Mouse (Mus musculus) MEL (cell line): ENCODE measurements around the gene Tnfrsf13b. TPM values are rescaled to one million over a fixed set of nuclear protein-coding genes. Genes with fewer than 3 reads are reported as not detected.

Experiments
- DNase-seq: peaks from one replicate; pipeline ENCODE4 v3.0.0; 2011; ENCODE audit warnings: low read depth, low spot score
- H3K27ac ChIP-seq: 2 replicates; pipeline ENCODE4 v1.5.1; 2012; ENCODE audit warnings: low read depth, mild to moderate bottlenecking, control low read depth, low read length, moderate library complexity; ENCODE audit not compliant: control insufficient read depth
- H3K27me3 ChIP-seq, 2 experiments: fragments of 150-350 bp in 1 of 2; sonication (generic) in 1 of 2; 2 replicates each; pipeline ENCODE4 v1.6.1; 2012; ENCODE audit warnings: low read length in 2 of 2, mild to moderate bottlenecking in 2 of 2, improper control_type of control experiment in 1 of 2, moderate library complexity in 1 of 2; ENCODE audit not compliant: insufficient read depth in 2 of 2, control insufficient read depth in 1 of 2
- H3K36me3 ChIP-seq, 2 experiments: 2 replicates each; pipeline ENCODE4 v1.6.1; 2012 to 2014; ENCODE audit warnings: low read length in 2 of 2, improper control_type of control experiment in 1 of 2, inconsistent platforms in 1 of 2, mild to moderate bottlenecking in 1 of 2; ENCODE audit not compliant: insufficient read depth in 2 of 2, control insufficient read depth in 1 of 2
- H3K4me1 ChIP-seq, 2 experiments: fragments of 150-350 bp in 1 of 2; sonication (generic) in 1 of 2; 2 replicates each; pipeline ENCODE4 v1.6.1; 2012; ENCODE audit warnings: low read length in 2 of 2, improper control_type of control experiment in 1 of 2, mild to moderate bottlenecking in 1 of 2; ENCODE audit not compliant: insufficient read depth in 2 of 2, control insufficient read depth in 1 of 2
- H3K4me3 ChIP-seq, 2 experiments: fragments of 150-350 bp in 1 of 2; sonication (generic) in 1 of 2; 2 replicates each; pipeline ENCODE4 v1.5.1; 2012; ENCODE audit warnings: low read depth in 2 of 2, low read length in 2 of 2, mild to moderate bottlenecking in 2 of 2, moderate library complexity in 2 of 2, control low read depth in 1 of 2, improper control_type of control experiment in 1 of 2; ENCODE audit not compliant: control insufficient read depth in 1 of 2, insufficient read depth in 1 of 2
- H3K79me2 ChIP-seq: 2 replicates; pipeline ENCODE4 v1.6.1; 2012; ENCODE audit warnings: mild to moderate bottlenecking, low read length, moderate library complexity; ENCODE audit not compliant: control insufficient read depth, poor library complexity, insufficient read depth
- H3K9ac ChIP-seq: 2 replicates; pipeline ENCODE4 v1.6.1; 2012; ENCODE audit warnings: low read depth, mild to moderate bottlenecking, control low read depth, low read length, moderate library complexity; ENCODE audit not compliant: control insufficient read depth, poor library complexity, severe bottlenecking
- H3K9me3 ChIP-seq: fragments of 150-350 bp; sonication (generic); replicated peaks from 2 replicates; pipeline ENCODE4 v1.6.1; 2012; ENCODE audit warnings: mild to moderate bottlenecking, low read length, improper control_type of control experiment, moderate library complexity; ENCODE audit not compliant: insufficient read depth
- CHD1 ChIP-seq: IDR thresholded peaks from 2 replicates; pipeline ENCODE4 v1.6.1; 2012; ENCODE audit warnings: low read depth, mild to moderate bottlenecking, inconsistent platforms, low read length, improper control_type of control experiment
- CTCF ChIP-seq, 3 experiments: IDR thresholded peaks in 2 of 3; conservative IDR thresholded peaks in 1 of 3; 2 replicates each; pipeline ENCODE4 v1.5.1; 2011 to 2012; ENCODE audit warnings: low read length in 3 of 3, low read depth in 2 of 3, mild to moderate bottlenecking in 2 of 3, improper control_type of control experiment in 1 of 3, inconsistent platforms in 1 of 3, mixed read lengths in 1 of 3, moderate library complexity in 1 of 3; ENCODE audit not compliant: control insufficient read depth in 1 of 3, insufficient read depth in 1 of 3, poor library complexity in 1 of 3, severe bottlenecking in 1 of 3
- E2F4 ChIP-seq: IDR thresholded peaks from 2 replicates; pipeline ENCODE4 v1.6.1; 2011; ENCODE audit warnings: low read depth, low read length, improper control_type of control experiment, borderline replicate concordance
- ELF1 ChIP-seq: IDR thresholded peaks from 2 replicates; pipeline ENCODE4 v1.6.1; 2014; ENCODE audit warnings: low read depth, mild to moderate bottlenecking, inconsistent platforms, low read length, improper control_type of control experiment, moderate library complexity
- EP300 ChIP-seq, 2 experiments: IDR thresholded peaks; 2 replicates each; pipeline ENCODE4 v1.6.1; 2011; ENCODE audit warnings: improper control_type of control experiment in 2 of 2, low read length in 2 of 2, low read depth in 1 of 2, mild to moderate bottlenecking in 1 of 2
- HCFC1 ChIP-seq: IDR thresholded peaks from 2 replicates; pipeline ENCODE4 v1.6.1; 2012; ENCODE audit warnings: low read depth, mild to moderate bottlenecking, inconsistent platforms, low read length, improper control_type of control experiment, moderate library complexity
- JUND ChIP-seq: IDR thresholded peaks from 2 replicates; pipeline ENCODE4 v1.6.1; 2011; ENCODE audit warnings: low read depth, mild to moderate bottlenecking, improper control_type of control experiment, low read length
- KAT2A ChIP-seq: conservative IDR thresholded peaks from 2 replicates; pipeline ENCODE4 v1.6.1; 2012; ENCODE audit warnings: low read depth, low read length, improper control_type of control experiment, inconsistent platforms
- MAFK ChIP-seq: IDR thresholded peaks from 2 replicates; pipeline ENCODE4 v1.6.1; 2011; ENCODE audit warnings: low read depth, mild to moderate bottlenecking, low read length, improper control_type of control experiment, borderline replicate concordance
- MAX ChIP-seq: IDR thresholded peaks from 2 replicates; pipeline ENCODE4 v1.6.1; 2011; ENCODE audit warnings: low read length, improper control_type of control experiment
- MEF2A ChIP-seq: IDR thresholded peaks from 2 replicates; pipeline ENCODE4 v1.6.1; 2014; ENCODE audit warnings: low read depth, mild to moderate bottlenecking, inconsistent platforms, low read length, improper control_type of control experiment; ENCODE audit not compliant: poor library complexity, insufficient replicate concordance, severe bottlenecking; ENCODE audit errors: extremely low read depth
- MXI1 ChIP-seq: IDR thresholded peaks from 2 replicates; pipeline ENCODE4 v1.6.1; 2011; ENCODE audit warnings: mild to moderate bottlenecking, low read depth, low read length, improper control_type of control experiment
- MYB ChIP-seq: IDR thresholded peaks from 2 replicates; pipeline ENCODE4 v1.6.1; 2011; ENCODE audit warnings: mild to moderate bottlenecking, low read depth, low read length, improper control_type of control experiment
- NRF1 ChIP-seq: IDR thresholded peaks from 2 replicates; pipeline ENCODE4 v1.6.1; 2014; ENCODE audit warnings: low read depth, mild to moderate bottlenecking, inconsistent platforms, low read length, improper control_type of control experiment, moderate library complexity; ENCODE audit not compliant: poor library complexity, insufficient read depth, severe bottlenecking
- POLR2A ChIP-seq, 2 experiments: IDR thresholded peaks; 2 replicates each; pipeline ENCODE4 v1.6.1; 2011 to 2012; ENCODE audit warnings: low read length in 2 of 2, mild to moderate bottlenecking in 2 of 2, control low read depth in 1 of 2, improper control_type of control experiment in 1 of 2, low read depth in 1 of 2, moderate library complexity in 1 of 2; ENCODE audit not compliant: control insufficient read depth in 1 of 2, insufficient read depth in 1 of 2, poor library complexity in 1 of 2
- RCOR1 ChIP-seq: IDR thresholded peaks from 2 replicates; pipeline ENCODE4 v1.6.1; 2012; ENCODE audit warnings: low read depth, mild to moderate bottlenecking, inconsistent platforms, low read length, improper control_type of control experiment
- SIN3A ChIP-seq: IDR thresholded peaks from 2 replicates; pipeline ENCODE4 v1.6.1; 2012; ENCODE audit warnings: low read length, improper control_type of control experiment, inconsistent platforms
- SMC3 ChIP-seq: IDR thresholded peaks from 2 replicates; pipeline ENCODE4 v1.6.1; 2011; ENCODE audit warnings: low read depth, low read length, improper control_type of control experiment
- TBP ChIP-seq: IDR thresholded peaks from 2 replicates; pipeline ENCODE4 v1.8.0; 2011; ENCODE audit warnings: low read depth, low read length, improper control_type of control experiment
- UBTF ChIP-seq: IDR thresholded peaks from 2 replicates; pipeline ENCODE4 v1.6.1; 2012; ENCODE audit warnings: low read depth, mild to moderate bottlenecking, inconsistent platforms, low read length, improper control_type of control experiment, moderate library complexity, borderline replicate concordance; ENCODE audit not compliant: insufficient read depth
- USF1 ChIP-seq: IDR thresholded peaks from 2 replicates; pipeline ENCODE4 v1.6.1; 2014; ENCODE audit warnings: low read depth, mild to moderate bottlenecking, inconsistent platforms, low read length, improper control_type of control experiment, moderate library complexity
- USF2 ChIP-seq, 2 experiments: IDR thresholded peaks; 2 replicates each; pipeline ENCODE4 v1.6.1; 2011 to 2012; ENCODE audit warnings: improper control_type of control experiment in 2 of 2, low read length in 2 of 2, borderline replicate concordance in 1 of 2, inconsistent platforms in 1 of 2, low read depth in 1 of 2, mild to moderate bottlenecking in 1 of 2; ENCODE audit not compliant: insufficient read depth in 1 of 2
- ZC3H11A ChIP-seq: IDR thresholded peaks from 2 replicates; pipeline ENCODE4 v1.6.1; 2012; ENCODE audit warnings: low read depth, mild to moderate bottlenecking, inconsistent platforms, low read length, improper control_type of control experiment
- ZMIZ1 ChIP-seq: IDR thresholded peaks from 2 replicates; pipeline ENCODE4 v1.6.1; 2012; ENCODE audit warnings: low read depth, mild to moderate bottlenecking, inconsistent platforms, low read length, improper control_type of control experiment, moderate library complexity
- ZNF384 ChIP-seq: IDR thresholded peaks from 2 replicates; pipeline ENCODE4 v1.6.1; 2012; ENCODE audit warnings: low read depth, mild to moderate bottlenecking, inconsistent platforms, low read length, improper control_type of control experiment
- polyA plus RNA-seq, 2 experiments: library from polyadenylated mRNA; stranded (reverse) in 1 of 2; unstranded in 1 of 2; fragments of >175 nt in 1 of 2; fragments of >200 nt in 1 of 2; gene quantifications; 2 replicates each; pipeline versions ENCODE4 v1.2.1 to v1.2.4; 2012; ENCODE audit warnings: low replicate concordance in 2 of 2, low read depth in 1 of 2; ENCODE audit not compliant: insufficient read length in 2 of 2, insufficient read depth in 1 of 2, missing spikeins in 1 of 2
- total RNA-seq: library from RNA; depleted of rRNA; stranded (reverse); fragments of 300-350 nt; gene quantifications from 2 replicates; pipeline ENCODE4 v1.2.3, GENCODE M21; 2012

The Tnfrsf13b gene
- total and polyA plus RNA-seq, 3 experiments = 7.7 to 17.9 TPM; not detected in 1

GRCm38 (mm10) chr11:61146645-61147299 is 20.2 kb downstream of the Tnfrsf13b start:
- Histone ChIP-seq H3K36me3 (peaks cover 0 to 7% of the 10 kb centered on the region in 2 experiments; a peak in 2 of 4 replicates), H3K4me1 (peaks cover 3 to 12% of the 10 kb centered on the region in 2 experiments), H3K4me3 (no peak overlapping the region), H3K27me3 (no peaks in the 10 kb centered on the region), H3K9me3 (no peaks in the 10 kb centered on the region), H3K9ac (no peak overlapping the region), H3K79me2 (no peaks in the 10 kb centered on the region), H3K27ac (no peak overlapping the region)
- DNase-seq = peak; percentile 73
- TF ChIP-seq SIN3A (no peak), TBP (no peak), RCOR1 (no peak), CTCF (IDR thresholded peaks at IDR 0.05 in 2 of 3, conservative IDR thresholded peaks at IDR 0.05 in 1 of 3; ENCODE audit: control insufficient read depth in 1 of 3, insufficient read depth in 1 of 3, low read depth in 2 of 3, low read length in 3 of 3, poor library complexity in 1 of 3, severe bottlenecking in 1 of 3) (peak; percentile 66 to 70 (median 67)), MAX (no peak), E2F4 (no peak), MXI1 (no peak), ZMIZ1 (no peak), SMC3 (peak; percentile 35), MEF2A (no peak)

GRCm38 (mm10) chr11:61147300-61147683 is 20.7 kb downstream of the Tnfrsf13b start:
- Histone ChIP-seq H3K4me3 (no peak overlapping the region), H3K27me3 (no peaks in the 10 kb centered on the region), H3K9me3 (no peaks in the 10 kb centered on the region), H3K27ac (no peak overlapping the region), H3K9ac (no peak overlapping the region), H3K79me2 (no peaks in the 10 kb centered on the region), H3K4me1 (peaks cover 2 to 11% of the 10 kb centered on the region in 2 experiments; a peak in 3 of 4 replicates), H3K36me3 (peaks cover 0 to 6% of the 10 kb centered on the region in 2 experiments; a peak in 2 of 4 replicates)
- no peak for DNase-seq
- TF ChIP-seq CHD1 (no peak), EP300 (IDR thresholded peaks at IDR 0.05; ENCODE audit: low read depth in 1 of 2, low read length in 2 of 2) (no peak), HCFC1 (no peak), MXI1 (no peak), KAT2A (no peak), MEF2A (no peak), MAFK (no peak), NRF1 (no peak), ELF1 (no peak), MYB (no peak), ZNF384 (no peak), TBP (no peak), USF1 (no peak), POLR2A (IDR thresholded peaks at IDR 0.05; ENCODE audit: control insufficient read depth in 1 of 2, insufficient read depth in 1 of 2, low read depth in 1 of 2, low read length in 2 of 2, poor library complexity in 1 of 2) (no peak), USF2 (IDR thresholded peaks at IDR 0.05; ENCODE audit: borderline replicate concordance in 1 of 2, insufficient read depth in 1 of 2, low read depth in 1 of 2, low read length in 2 of 2) (no peak), CTCF (IDR thresholded peaks at IDR 0.05 in 2 of 3, conservative IDR thresholded peaks at IDR 0.05 in 1 of 3; ENCODE audit: control insufficient read depth in 1 of 3, insufficient read depth in 1 of 3, low read depth in 2 of 3, low read length in 3 of 3, poor library complexity in 1 of 3, severe bottlenecking in 1 of 3) (no peak), ZC3H11A (no peak), UBTF (no peak), JUND (no peak), SMC3 (no peak)
